Mouse (Mus musculus): Measurements from ENCODE around the gene Olfr523. TPM values are rescaled to one million over a fixed set of nuclear protein-coding genes. Genes with fewer than 3 reads are reported as not detected.

Gene Olfr523
- not detected in 2 replicates for polyA plus RNA-seq (2012; ENCODE audit: low replicate concordance)

DNA sequence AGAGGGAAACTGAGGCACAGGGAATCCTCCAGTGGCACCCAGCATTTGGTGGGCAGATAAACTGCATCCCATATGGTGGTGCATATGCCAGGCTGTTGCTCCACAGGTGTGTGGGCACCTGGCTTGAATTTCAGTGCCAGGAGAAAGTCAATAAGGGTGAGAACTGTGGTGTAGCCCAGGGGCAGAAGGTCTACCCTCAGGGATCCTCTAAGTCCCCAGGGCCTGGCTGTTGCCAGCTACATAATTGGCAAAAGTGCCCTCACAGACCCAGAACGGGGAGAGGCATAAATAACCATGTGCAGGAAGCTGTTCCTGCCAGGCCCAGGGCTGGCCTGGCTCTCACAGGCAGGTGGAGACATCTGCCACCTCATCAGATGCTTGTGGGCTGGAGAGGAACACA, at the start of gene Olfr523:
Gene Olfr523, plus strand, starts transcription at position 282 of the 400 bp plus-strand sequence.

GRCm38 (mm10) chr7:140137135-140138020, 35.6 kb upstream of the Olfr523 start, which contains the start of gene Mtg1:
Gene Mtg1, plus strand, starts transcription at chr7:140137564.

DNA sequence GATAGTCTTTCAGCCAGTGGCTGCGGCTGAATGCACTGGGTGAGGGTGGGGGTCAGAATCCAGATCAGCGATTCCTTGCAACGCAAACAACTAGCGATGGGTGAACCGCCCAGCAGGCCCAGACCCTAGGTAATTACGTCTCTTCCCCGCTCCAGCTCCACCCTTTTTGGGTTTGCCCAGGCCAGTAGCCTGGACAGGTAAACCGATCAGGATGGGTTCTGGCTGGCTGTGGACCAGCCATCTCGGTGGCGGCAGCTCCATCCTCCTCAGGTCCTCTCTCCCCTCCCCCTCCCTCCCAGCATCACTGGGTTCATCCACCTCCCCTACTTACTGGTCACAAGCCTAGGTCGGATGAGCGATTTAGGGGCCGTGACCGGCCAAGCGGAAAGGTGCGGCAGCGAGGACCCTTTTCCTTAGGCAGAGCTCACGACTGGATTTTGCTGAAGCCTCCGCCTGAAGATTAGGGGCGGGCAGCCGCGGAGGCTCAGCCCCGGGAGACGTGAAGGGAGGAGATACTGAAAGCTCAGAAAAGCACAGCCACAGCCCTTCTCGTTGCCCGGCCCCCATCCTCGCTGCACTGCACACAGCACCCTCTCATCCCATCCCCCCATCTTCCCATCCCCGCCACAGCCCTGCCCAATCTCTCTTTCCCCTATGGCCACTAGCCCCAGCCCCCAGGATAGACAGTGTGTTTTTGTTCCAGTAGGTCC, 18.6 kb upstream of the Olfr523 start, which contains the start of gene Sprn:
Gene Sprn, minus strand, starts transcription at position 660 of the 710 bp plus-strand sequence.

DNA sequence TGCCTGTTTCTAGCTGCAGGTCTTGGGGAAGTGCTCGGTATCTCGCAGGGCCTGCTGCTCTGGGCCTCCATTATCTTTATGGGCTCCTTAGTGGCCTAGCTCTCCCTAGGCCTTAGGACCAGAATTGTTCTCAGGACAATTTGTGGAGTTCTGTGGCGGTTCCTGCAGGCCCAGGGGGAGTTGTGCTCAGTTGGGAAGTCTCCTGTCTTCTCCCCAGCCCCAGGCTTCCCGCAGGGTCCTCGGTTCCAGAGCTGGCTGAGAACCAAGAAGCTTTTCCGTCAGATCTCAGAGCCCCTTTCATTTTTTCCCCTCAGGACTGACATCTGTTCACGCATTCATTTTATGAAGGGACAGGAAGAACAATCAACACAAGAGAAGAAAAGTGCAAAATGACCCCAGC, 8.4 kb upstream of the Olfr523 start, which contains the start of gene Olfr522:
Gene Olfr522, minus strand, starts transcription at position 101 of the 400 bp plus-strand sequence.

DNA sequence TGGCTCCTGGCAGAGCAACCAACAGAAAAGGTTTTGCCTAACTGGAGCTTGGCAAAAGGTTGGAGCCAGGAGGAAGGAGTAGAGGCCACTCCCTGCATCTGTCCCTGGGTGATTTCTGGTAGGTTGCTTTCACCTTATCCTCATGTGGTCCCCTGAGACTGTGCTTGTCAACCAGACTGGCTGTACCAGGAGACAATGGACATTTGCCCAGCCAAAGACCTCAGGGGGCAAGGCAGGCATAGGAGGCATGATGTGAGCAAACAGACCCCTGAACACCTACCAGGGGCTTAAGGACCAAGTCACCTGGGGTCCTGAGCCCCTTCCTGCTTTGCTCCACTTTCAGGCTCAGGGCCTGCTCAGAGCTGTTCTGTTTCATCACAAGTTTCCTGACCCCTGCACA, 32.8 kb downstream of the Olfr523 start, which contains the start of gene Olfr524:
Gene Olfr524, minus strand, starts transcription at position 101 of the 400 bp plus-strand sequence.

GRCm38 (mm10) chr7:140217967-140218366, 45.0 kb downstream of the Olfr523 start, which contains the start of gene Cd163l1:
Gene Cd163l1, plus strand, starts transcription at chr7:140218267.

Other genes starting within 250 kb of the Olfr523 start
- 3.6 and 7.4 TPM in 2 replicates for gene Utf1, start 229.4 kb upstream of the Olfr523 start, polyA plus RNA-seq (2012; ENCODE audit: low replicate concordance)
- gene 6430531B16Rik, start 194.5 kb upstream of the Olfr523 start, polyA plus RNA-seq (2012; ENCODE audit: low replicate concordance): 0.17 and 1.4 TPM in 2 replicates
- 11.9 and 25.8 TPM in 2 replicates for gene Adam8, start 180.7 kb upstream of the Olfr523 start, polyA plus RNA-seq (2012; ENCODE audit: low replicate concordance)
- gene Zfp511, start 136.8 kb upstream of the Olfr523 start, polyA plus RNA-seq (2012; ENCODE audit: low replicate concordance): 20.5 and 29.4 TPM in 2 replicates
- 4.1 and 6.5 TPM in 2 replicates for gene Tubgcp2, start 136.5 kb upstream of the Olfr523 start, polyA plus RNA-seq (2012; ENCODE audit: low replicate concordance)
- not detected in 2 replicates for gene Msx3, start 124.1 kb upstream of the Olfr523 start, polyA plus RNA-seq (2012; ENCODE audit: low replicate concordance)
- gene Caly, start 90.7 kb upstream of the Olfr523 start, polyA plus RNA-seq (2012; ENCODE audit: low replicate concordance): 0.16 TPM in 1 of 2 replicates, not detected in the other
- gene Prap1, start 79.8 kb upstream of the Olfr523 start, polyA plus RNA-seq (2012; ENCODE audit: low replicate concordance): not detected in 2 replicates
- 10.5 and 15.7 TPM in 2 replicates for gene Fuom, start 70.8 kb upstream of the Olfr523 start, polyA plus RNA-seq (2012; ENCODE audit: low replicate concordance)
- 1.7 and 7.6 TPM in 2 replicates for gene Paox, start 57.4 kb upstream of the Olfr523 start, polyA plus RNA-seq (2012; ENCODE audit: low replicate concordance)
- gene Echs1, start 56.7 kb upstream of the Olfr523 start, polyA plus RNA-seq (2012; ENCODE audit: low replicate concordance): 3.3 and 6.3 TPM in 2 replicates
- gene Mtg1, start 35.7 kb upstream of the Olfr523 start, polyA plus RNA-seq (2012; ENCODE audit: low replicate concordance): 6.5 and 7.2 TPM in 2 replicates
- not detected in 2 replicates for gene Sprn, start 18.3 kb upstream of the Olfr523 start, polyA plus RNA-seq (2012; ENCODE audit: low replicate concordance)
- gene Olfr522, start 8.5 kb upstream of the Olfr523 start, polyA plus RNA-seq (2012; ENCODE audit: low replicate concordance): not detected in 2 replicates
- gene Olfr524, start 32.7 kb downstream of the Olfr523 start, polyA plus RNA-seq (2012; ENCODE audit: low replicate concordance): not detected in 2 replicates
- gene Cd163l1, start 45.0 kb downstream of the Olfr523 start, polyA plus RNA-seq (2012; ENCODE audit: low replicate concordance): 0.23 and 0.56 TPM in 2 replicates
- gene 5830411N06Rik, start 74.1 kb downstream of the Olfr523 start, polyA plus RNA-seq (2012; ENCODE audit: low replicate concordance): 0.38 and 0.60 TPM in 2 replicates
- gene Olfr525, start 147.6 kb downstream of the Olfr523 start, polyA plus RNA-seq (2012; ENCODE audit: low replicate concordance): not detected in 2 replicates
- gene Olfr527, start 160.8 kb downstream of the Olfr523 start, polyA plus RNA-seq (2012; ENCODE audit: low replicate concordance): not detected in 2 replicates
- 0.21 TPM in 1 of 2 replicates, not detected in the other for gene Olfr60, start 188.5 kb downstream of the Olfr523 start, polyA plus RNA-seq (2012; ENCODE audit: low replicate concordance)
- gene Olfr530, start 203.1 kb downstream of the Olfr523 start, polyA plus RNA-seq (2012; ENCODE audit: low replicate concordance): not detected in 2 replicates
- not detected in 2 replicates for gene Olfr531, start 229.7 kb downstream of the Olfr523 start, polyA plus RNA-seq (2012; ENCODE audit: low replicate concordance)
- not detected in 2 replicates for gene Olfr532, start 248.4 kb downstream of the Olfr523 start, polyA plus RNA-seq (2012; ENCODE audit: low replicate concordance)